Mouse (Mus musculus) hematopoietic stem cell, adult 5-6 weeks (primary cell): Measurements from ENCODE around the gene Cela3b. TPM values are rescaled to one million over a fixed set of nuclear protein-coding genes. Genes with fewer than 3 reads are reported as not detected.

Experiments
- ATAC-seq, 2 experiments: fragments of 125-278 bp in 1 of 2; replicated peaks in 1 of 2; 2 replicates each; pipeline ENCODE4 v1.8.0; 2016 to 2017; ENCODE audit warnings: inconsistent platforms in 2 of 2, mild to moderate bottlenecking in 2 of 2, moderate number of reproducible peaks in 2 of 2, low read depth in 1 of 2, moderate TSS enrichment in 1 of 2; ENCODE audit not compliant: low FRiP score in 2 of 2, poor library complexity in 2 of 2, severe bottlenecking in 2 of 2, insufficient read depth in 1 of 2, low TSS enrichment in 1 of 2
- total RNA-seq: library from RNA; stranded (forward); fragments of 172-1452, 232-1000 nt; gene quantifications from 2 replicates; pipeline ENCODE4 v1.2.3, GENCODE M21; 2017

The Cela3b gene
- total RNA-seq, result not detected in 2 replicates

GRCm38 (mm10) chr4:137430502-137430901 lies at the start of gene Cela3b:
Gene Cela3b, minus strand, starts transcription at chr4:137430540.
- ATAC-seq, result no peak; a peak in 1 of 4 replicates

DNA sequence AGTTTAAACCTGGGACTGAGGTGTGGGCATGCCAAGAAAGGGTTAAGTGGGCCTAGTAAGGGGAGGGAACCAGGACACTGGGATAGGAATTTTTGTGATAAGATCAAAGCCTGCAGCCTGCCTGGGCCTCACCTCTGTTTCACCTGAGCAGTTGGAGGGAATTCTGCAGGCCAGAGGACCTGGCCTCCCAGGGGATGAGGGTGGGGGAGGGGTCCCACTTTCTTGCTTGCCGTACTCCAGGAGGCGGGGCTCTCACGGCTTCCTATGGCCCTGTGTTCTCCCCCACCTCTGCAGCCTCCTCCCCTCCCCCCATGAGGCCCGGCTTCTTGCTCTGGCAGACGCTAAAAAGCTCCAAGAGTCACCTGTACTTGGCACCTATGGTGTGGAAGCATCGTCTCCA lies 49.4 kb upstream of the Cela3b start:
- no peak for ATAC-seq

DNA sequence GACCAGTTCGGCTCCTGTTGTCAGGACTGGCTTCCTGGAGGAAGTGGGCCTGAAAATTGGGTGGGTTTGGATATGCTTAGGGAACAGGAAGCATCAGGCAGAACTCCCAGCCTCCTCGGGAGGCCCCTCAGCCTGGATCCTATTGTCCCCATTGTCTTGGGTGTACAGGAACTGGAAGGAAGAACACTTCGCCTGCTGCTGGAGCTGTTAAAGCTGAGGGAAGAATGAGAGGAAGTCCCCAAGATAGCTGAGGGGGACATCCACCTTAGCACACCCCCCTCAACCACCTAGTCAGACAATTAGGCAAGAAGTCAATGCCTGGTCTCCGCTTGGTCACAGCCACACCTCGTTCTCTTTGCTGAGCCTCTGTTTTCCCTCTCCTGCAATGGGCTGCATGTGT lies 48.0 kb upstream of the Cela3b start:
- ATAC-seq, result no peak

GRCm38 (mm10) chr4:137477611-137478010 lies 47.3 kb upstream of the Cela3b start:
- no peak for ATAC-seq

- ATAC-seq, result no peak
Observed at GRCm38 (mm10) chr4:137476761-137477237, 46.5 kb upstream of the Cela3b start.

- ATAC-seq, result no peak
Observed at GRCm38 (mm10) chr4:137476065-137476760, 45.9 kb upstream of the Cela3b start.

DNA sequence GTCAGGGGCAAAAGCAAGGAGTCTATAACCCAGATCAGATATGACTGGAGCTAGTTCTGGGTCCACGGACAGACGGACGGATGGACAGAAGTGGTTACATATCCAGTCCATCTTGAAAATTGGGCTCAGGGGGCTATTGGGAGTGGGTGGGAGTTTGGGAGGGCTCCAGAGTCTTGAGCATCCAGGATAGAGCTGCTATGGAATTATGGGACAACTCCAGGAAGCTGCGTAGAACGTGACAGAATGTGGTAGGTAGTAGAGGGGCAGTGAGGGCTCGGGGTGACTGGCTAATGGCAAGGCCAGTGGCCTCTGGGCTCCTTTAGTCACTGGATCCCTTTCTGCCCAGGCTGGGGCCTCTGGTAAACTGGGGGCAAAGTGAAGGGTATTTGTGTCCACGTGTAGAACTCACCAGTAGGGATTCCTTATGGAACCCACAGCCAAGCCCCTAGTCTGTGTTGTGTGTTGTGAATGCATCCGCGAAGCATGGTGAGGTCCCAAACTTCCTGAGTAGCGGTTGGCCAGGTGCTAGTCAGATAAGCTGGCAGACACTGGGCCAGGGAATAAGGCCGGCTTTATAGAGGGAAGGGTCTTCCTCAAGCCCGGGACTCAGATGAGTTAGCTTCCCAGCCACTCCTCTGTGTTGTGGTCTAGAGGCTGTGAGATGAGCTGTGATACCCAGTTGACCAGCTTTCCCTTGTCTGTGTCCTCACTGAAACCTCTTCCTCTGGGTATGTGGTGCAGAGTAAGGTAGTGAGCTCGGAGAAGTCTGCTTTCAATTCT lies 45.1 kb upstream of the Cela3b start:
- ATAC-seq, result no peak

- ATAC-seq, result no peak
Observed at GRCm38 (mm10) chr4:137474694-137475093, 44.4 kb upstream of the Cela3b start.

- no peak for ATAC-seq
Observed at GRCm38 (mm10) chr4:137473701-137474388, 43.5 kb upstream of the Cela3b start.

GRCm38 (mm10) chr4:137473240-137473639 lies 42.9 kb upstream of the Cela3b start:
- no peak for ATAC-seq

DNA sequence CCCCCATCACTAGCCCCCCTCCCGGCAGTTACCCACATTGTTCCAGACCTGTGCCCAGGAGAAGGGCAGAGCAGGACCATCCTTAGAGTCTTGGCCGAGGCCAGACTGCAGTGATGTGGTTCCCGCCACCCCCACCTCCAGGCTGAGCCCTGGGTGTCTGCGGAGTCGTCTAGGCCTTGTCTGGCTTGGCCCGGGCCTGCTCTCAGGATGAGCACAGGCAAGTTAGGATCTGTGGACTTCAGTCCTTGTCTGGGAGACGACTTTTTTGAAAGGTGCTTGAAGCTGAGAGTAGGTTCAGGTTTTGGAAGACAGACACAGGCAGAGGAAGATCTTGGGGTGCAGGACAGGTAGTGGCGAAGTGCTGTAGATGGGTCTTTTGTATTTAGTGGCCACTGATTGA lies 41.0 kb upstream of the Cela3b start:
- ATAC-seq, result no peak

DNA sequence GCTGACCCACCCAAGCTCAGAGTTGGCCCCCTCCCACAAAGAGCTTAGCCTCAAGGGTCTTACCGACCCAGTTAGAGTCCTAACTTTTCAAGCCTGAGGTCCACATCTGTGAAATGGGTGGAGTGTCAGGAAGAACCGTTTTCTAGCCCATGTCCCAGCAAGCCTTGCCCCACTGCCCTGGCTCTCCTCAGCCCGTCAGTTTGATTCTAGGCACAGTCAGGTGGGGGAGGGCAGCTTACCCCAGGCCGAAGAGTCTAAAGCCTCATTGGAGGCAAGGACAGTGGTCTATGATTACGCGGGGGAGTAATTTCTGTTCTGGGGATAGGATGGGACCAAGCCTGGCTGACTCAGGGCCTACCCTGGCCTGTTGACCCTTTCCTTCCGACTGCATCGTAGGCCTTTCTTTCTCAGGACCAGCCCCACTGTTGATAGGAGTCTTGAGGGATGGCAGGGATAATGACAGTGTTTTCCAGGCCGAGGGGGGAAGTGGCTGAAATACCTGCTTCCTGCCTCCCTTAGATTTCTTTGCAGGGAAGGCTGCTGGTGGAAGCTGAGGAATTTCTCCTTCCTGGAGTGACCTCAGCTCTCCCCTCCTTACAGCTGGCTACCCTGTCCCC lies 40.5 kb upstream of the Cela3b start:
- ATAC-seq, result no peak

- ATAC-seq, result no peak
Observed at GRCm38 (mm10) chr4:137469845-137470692, 39.7 kb upstream of the Cela3b start.

GRCm38 (mm10) chr4:137469081-137469844 lies 38.9 kb upstream of the Cela3b start:
- no peak for ATAC-seq

DNA sequence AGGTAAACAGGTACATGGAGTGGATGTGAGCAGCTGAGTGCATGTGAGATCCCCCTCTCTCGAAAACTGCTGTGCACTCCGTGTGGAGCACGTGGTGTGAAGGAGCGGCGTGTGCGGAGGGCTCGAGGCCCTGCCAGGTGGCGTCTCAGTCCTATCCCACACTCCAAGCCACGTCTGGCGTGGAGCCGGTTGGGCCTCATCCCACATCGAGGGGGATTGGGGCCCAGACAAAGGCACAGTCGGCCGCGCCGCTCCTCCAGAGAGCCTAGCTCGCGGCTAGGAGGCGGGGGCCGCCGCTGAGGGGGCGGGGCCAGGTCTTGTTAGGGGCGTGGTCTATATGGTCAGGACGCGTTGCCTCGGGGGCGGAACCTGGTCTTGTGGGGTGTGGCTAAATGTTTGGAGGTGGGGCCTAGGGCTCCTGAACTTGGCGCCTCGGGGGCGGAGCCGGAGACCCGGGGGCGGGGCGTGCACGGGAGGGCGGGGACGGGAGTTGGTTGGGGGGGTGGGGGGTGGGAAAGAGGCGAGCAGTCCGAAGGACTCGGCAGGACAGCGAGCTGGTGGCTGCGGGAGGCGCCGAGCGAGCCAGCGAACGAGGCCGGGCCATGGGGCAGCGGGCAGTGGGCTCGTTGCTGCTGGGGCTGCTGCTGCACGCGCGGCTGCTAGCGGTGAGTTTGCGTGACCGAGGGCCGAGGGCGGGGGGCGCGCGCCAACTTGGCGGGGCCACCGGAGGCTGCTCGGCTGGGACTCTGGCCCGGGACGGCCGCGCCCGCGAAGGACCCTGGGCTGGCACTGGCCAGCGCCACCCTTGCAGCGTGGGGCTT lies 38.1 kb upstream of the Cela3b start, which contains the start of gene Hspg2:
Hspg2 (plus strand) TSS at position 510 of the 821 bp plus-strand sequence.
- peak; percentile 88 to 94 for ATAC-seq
